9 mouse cellular contexts compared by ENCODE assay signal in genomic region chr11:102725574-102725973, GRCm38 (mm10). TPM values are rescaled to one million over a fixed set of nuclear protein-coding genes. Genes with fewer than 3 reads are reported as not detected.
DNase-seq lines count a peak whose midpoint lies in the region; ATAC-seq and TF ChIP-seq lines count a peak whose summit lies in the region.
"Had no signal": no experiment of that assay in that cellular context is flagged by ENCODE, and none has a peak within 500 bp of the region (broad histone marks: within the 10 kb centered on the region; RNA-seq: fewer than 3 reads in every experiment).

No protein-coding gene starts in this region.

- H3K36me3 ChIP-seq in forebrain, postnatal 0 days (ENCODE audit: insufficient read depth) = no peaks in the 10 kb centered on the region
- H3K36me3 ChIP-seq in forebrain, embryonic 13.5 days (ENCODE audit: poor library complexity, severe bottlenecking) = no peaks in the 10 kb centered on the region
- H3K36me3 ChIP-seq in liver, adult 2 months (ENCODE audit: control insufficient read depth, insufficient read depth, low read length) = no peaks in the 10 kb centered on the region
- no peaks in the 10 kb centered on the region for H3K36me3 ChIP-seq in liver, embryonic 12.5 days
- H3K36me3 ChIP-seq: embryonic facial prominence, embryonic 12.5 days had no signal

- no peak for TF ChIP-seq POLR2A in liver, adult 2 months (IDR thresholded peaks at IDR 0.05; ENCODE audit: extremely low read depth, insufficient read depth, low read length)

- no peaks in the 10 kb centered on the region for H3K79me2 ChIP-seq in liver, adult 2 months (ENCODE audit: control insufficient read depth, insufficient read depth, low read length)

- TF ChIP-seq CTCF in forebrain, postnatal 0 days (IDR thresholded peaks at IDR 0.05; ENCODE audit: low read depth) = peak; percentile 65
- TF ChIP-seq CTCF in liver, adult 2 months (IDR thresholded peaks at IDR 0.05; ENCODE audit: low read depth, low read length) = peak; percentile 52

- no peak overlapping the region for H3K4me2 ChIP-seq in forebrain, postnatal 0 days (ENCODE audit: low read depth)
- no peak overlapping the region for H3K4me2 ChIP-seq in forebrain, embryonic 13.5 days
- H3K4me2 ChIP-seq in liver, embryonic 12.5 days = no peak overlapping the region
- H3K4me2 ChIP-seq: embryonic facial prominence, embryonic 12.5 days had no signal

- no peak for ATAC-seq in forebrain, postnatal 0 days
- no peak for ATAC-seq in forebrain, embryonic 13.5 days
- no peak for ATAC-seq in liver, embryonic 12.5 days
- ATAC-seq in megakaryocyte progenitor cell, adult 5-6 weeks (replicated peaks; ENCODE audit: poor library complexity) = 0 out of 2 replicates have a peak, but pooled peaks have one; percentile 44

- H3K4me3 ChIP-seq in forebrain, postnatal 0 days (ENCODE audit: low read depth, low read length) = no peak overlapping the region
- H3K4me3 ChIP-seq in forebrain, embryonic 13.5 days = no peak overlapping the region
- H3K4me3 ChIP-seq in liver, adult 2 months (ENCODE audit: insufficient read depth, low read depth, low read length) = no peak overlapping the region
- no peak overlapping the region for H3K4me3 ChIP-seq in liver, embryonic 12.5 days
- H3K4me3 ChIP-seq: embryonic facial prominence, embryonic 12.5 days had no signal

- no peak overlapping the region for H3K27ac ChIP-seq in forebrain, postnatal 0 days (ENCODE audit: low read depth, low read length)
- no peak overlapping the region for H3K27ac ChIP-seq in forebrain, embryonic 13.5 days
- H3K27ac ChIP-seq in liver, adult 2 months (replicated peaks; ENCODE audit: insufficient read depth, low read depth, low read length) = no peak overlapping the region
- no peak overlapping the region for H3K27ac ChIP-seq in liver, embryonic 12.5 days
- H3K27ac ChIP-seq: embryonic facial prominence, embryonic 12.5 days had no signal

- H3K9me3 ChIP-seq in forebrain, postnatal 0 days (ENCODE audit: low read length) = no peaks in the 10 kb centered on the region
- no peaks in the 10 kb centered on the region for H3K9me3 ChIP-seq in forebrain, embryonic 13.5 days (replicated peaks)
- no peaks in the 10 kb centered on the region for H3K9me3 ChIP-seq in liver, embryonic 12.5 days (replicated peaks)
- H3K9me3 ChIP-seq: embryonic facial prominence, embryonic 12.5 days had no signal

- WGBS in forebrain, postnatal 0 days = 37% methylated on average over 3 of the region's 3 CpGs
- WGBS in forebrain, embryonic 13.5 days = 30% methylated on average over 3 of the region's 3 CpGs
- 29% methylated on average over 3 of the region's 3 CpGs for WGBS in liver, adult 2 months
- 27% methylated on average over 3 of the region's 3 CpGs for WGBS in liver, embryonic 12.5 days (ENCODE audit: insufficient replicate concordance)

- H3K4me1 ChIP-seq in forebrain, postnatal 0 days (ENCODE audit: insufficient read depth) = no peaks in the 10 kb centered on the region
- H3K4me1 ChIP-seq in forebrain, embryonic 13.5 days = no peaks in the 10 kb centered on the region
- no peaks in the 10 kb centered on the region for H3K4me1 ChIP-seq in liver, adult 2 months (ENCODE audit: control insufficient read depth, insufficient read depth, low read length)
- H3K4me1 ChIP-seq in liver, embryonic 12.5 days = 0 out of 2 replicates have a peak, but pooled peaks cover 3% of the 10 kb centered on the region
- H3K4me1 ChIP-seq: embryonic facial prominence, embryonic 12.5 days had no signal

- no peak for DNase-seq in forebrain, postnatal 0 days
- DNase-seq in liver, adult 2 months (ENCODE audit: extremely low read depth, low read depth, low spot score) = no peak
- DNase-seq in NIH3T3 (ENCODE audit: low read depth) = peak; percentile 54
- DNase-seq in urinary bladder, postnatal 25 days (ENCODE audit: low spot score) = no peak
- DNase-seq in Muller cell, postnatal 12 days (ENCODE audit: inconsistent ontology term) = no peak

- H3K27me3 ChIP-seq in forebrain, postnatal 0 days (ENCODE audit: insufficient read depth, low read length) = no peaks in the 10 kb centered on the region
- H3K27me3 ChIP-seq in forebrain, embryonic 13.5 days = no peaks in the 10 kb centered on the region
- H3K27me3 ChIP-seq in liver, adult 2 months (ENCODE audit: control insufficient read depth, insufficient read depth, low read length) = no peaks in the 10 kb centered on the region
- H3K27me3 ChIP-seq in liver, embryonic 12.5 days (replicated peaks) = peaks cover 4% of the 10 kb centered on the region; the same call in 1 of the 2 replicates
- H3K27me3 ChIP-seq: embryonic facial prominence, embryonic 12.5 days had no signal

- H3K9ac ChIP-seq in forebrain, postnatal 0 days = no peak overlapping the region
- no peak overlapping the region for H3K9ac ChIP-seq in forebrain, embryonic 13.5 days
- H3K9ac ChIP-seq in liver, adult 2 months (ENCODE audit: low read depth, low read length) = no peak overlapping the region
- H3K9ac ChIP-seq in liver, embryonic 12.5 days = no peak overlapping the region
- H3K9ac ChIP-seq: embryonic facial prominence, embryonic 12.5 days had no signal

RNA-seq across cellular contexts. Expression of gene Ccdc43, which starts 28.0 kb away (rescaled TPM):
- 33.6 and 36.9 TPM in 2 replicates for total RNA-seq in forebrain, postnatal 0 days (2014; rRNA removed)
- 32.1 and 36.6 TPM in 2 replicates for polyA plus RNA-seq in forebrain, postnatal 0 days (2015; fragmentation: Nextera tagmentation; extraction: Ambion mirVana)
- polyA plus RNA-seq in forebrain, embryonic 13.5 days (2015; fragmentation: Nextera tagmentation; extraction: Ambion mirVana) = 45.8 and 46.3 TPM in 2 replicates
- 11.5 and 11.8 TPM in 2 replicates for total RNA-seq in liver, adult 2 months (2014; rRNA removed)
- polyA plus RNA-seq in liver, adult 2 months (2012; rRNA removed) = 5.7 and 6.2 TPM in 2 replicates
- 26.9 and 27.5 TPM in 2 replicates for polyA plus RNA-seq in liver, embryonic 12.5 days (2016; fragmentation: Nextera tagmentation; extraction: Ambion mirVana)
- total RNA-seq in megakaryocyte progenitor cell, adult 5-6 weeks (2015) = 25.5 and 28.9 TPM in 2 replicates
- 36.1 and 41.9 TPM in 2 replicates for total RNA-seq in megakaryocyte progenitor cell, adult 5-6 weeks (2017)

RNA-seq across cellular contexts. Expression of gene Adam11, which starts 35.7 kb away (rescaled TPM):
- total RNA-seq in forebrain, postnatal 0 days (2014; rRNA removed) = 37.9 and 49.9 TPM in 2 replicates
- 14.1 and 17.6 TPM in 2 replicates for polyA plus RNA-seq in forebrain, postnatal 0 days (2015; fragmentation: Nextera tagmentation; extraction: Ambion mirVana)
- 16.1 and 22.6 TPM in 2 replicates for polyA plus RNA-seq in forebrain, embryonic 13.5 days (2015; fragmentation: Nextera tagmentation; extraction: Ambion mirVana)
- 2.1 and 3.4 TPM in 2 replicates for total RNA-seq in liver, adult 2 months (2014; rRNA removed)
- 4.3 and 8.7 TPM in 2 replicates for polyA plus RNA-seq in liver, adult 2 months (2012; rRNA removed)
- polyA plus RNA-seq in liver, embryonic 12.5 days (2016; fragmentation: Nextera tagmentation; extraction: Ambion mirVana) = 0.48 and 0.71 TPM in 2 replicates
- 0.17 and 2.9 TPM in 2 replicates for total RNA-seq in megakaryocyte progenitor cell, adult 5-6 weeks (2015)
- 0.44 TPM in 1 of 2 replicates, not detected in the other for total RNA-seq in megakaryocyte progenitor cell, adult 5-6 weeks (2017)
